Mouse (Mus musculus) spleen, postnatal 10 days (tissue): ENCODE measurements around the gene Apoc2.

Experiments
- DNase-seq, 2 experiments: peaks; one replicate each; pipeline ENCODE4 v3.0.0; 2021 to 2022; ENCODE audit warnings: low spot score in 2 of 2

Apoc2 gene

DNA sequence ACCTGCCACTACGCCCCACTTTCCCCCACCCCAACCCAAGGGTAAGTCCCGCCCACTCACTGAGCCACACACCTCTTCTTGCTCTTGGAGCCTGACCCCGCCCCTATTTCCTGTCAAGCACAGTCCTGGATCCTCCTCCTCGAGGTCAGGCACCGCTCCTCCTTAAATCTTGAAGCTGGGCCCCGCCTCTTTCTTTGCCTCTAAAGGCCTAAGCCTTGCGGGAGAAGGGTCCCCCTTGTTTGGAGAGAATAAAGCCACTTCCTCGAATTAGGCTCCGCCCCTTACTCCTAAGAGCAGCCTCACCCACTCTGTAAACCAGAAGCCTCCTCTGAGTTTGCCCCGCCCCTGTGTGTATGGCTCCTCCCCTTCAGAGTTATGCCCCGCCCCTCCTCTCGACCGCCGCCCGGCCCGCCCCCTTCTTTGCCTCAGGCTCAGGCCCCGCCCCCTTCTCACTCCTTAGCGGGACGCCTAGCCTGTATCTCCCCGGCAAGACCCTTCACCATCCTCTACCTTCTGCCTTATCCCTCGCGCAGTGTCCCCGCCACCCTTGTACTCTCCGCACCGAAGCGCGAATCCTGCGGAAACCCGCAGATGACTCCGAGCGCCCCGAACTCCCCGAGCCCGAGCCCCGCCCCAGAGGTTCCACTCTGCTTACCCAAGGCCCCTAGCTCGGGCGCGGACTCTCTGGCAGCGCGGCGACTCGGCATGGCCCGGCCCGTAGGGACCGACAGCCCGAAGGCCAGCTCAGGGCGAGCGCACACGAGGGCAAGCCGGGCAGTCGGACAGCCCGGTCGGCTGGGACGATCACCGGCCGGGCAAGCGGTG is 49.0 kb downstream of the Apoc2 start:
- DNase-seq, result peak; percentile 92 to 96

DNA sequence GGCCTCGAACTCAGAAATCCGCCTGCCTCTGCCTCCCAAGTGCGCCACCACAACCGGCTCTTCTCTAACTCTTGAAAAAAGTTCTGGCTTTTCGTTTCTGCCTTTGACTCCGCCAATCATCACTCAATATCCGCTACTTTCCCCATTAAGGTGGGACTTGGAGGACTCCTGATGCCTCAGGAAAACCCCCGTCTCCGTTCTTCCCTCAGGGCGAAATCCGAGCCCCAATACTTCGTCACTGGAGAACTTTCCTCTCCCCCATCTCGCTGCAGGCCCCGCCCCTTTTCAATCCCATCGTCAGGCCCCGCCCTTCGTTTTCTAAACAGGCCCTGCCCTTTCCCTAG is 49.6 kb downstream of the Apoc2 start:
- no peak for DNase-seq

DNA sequence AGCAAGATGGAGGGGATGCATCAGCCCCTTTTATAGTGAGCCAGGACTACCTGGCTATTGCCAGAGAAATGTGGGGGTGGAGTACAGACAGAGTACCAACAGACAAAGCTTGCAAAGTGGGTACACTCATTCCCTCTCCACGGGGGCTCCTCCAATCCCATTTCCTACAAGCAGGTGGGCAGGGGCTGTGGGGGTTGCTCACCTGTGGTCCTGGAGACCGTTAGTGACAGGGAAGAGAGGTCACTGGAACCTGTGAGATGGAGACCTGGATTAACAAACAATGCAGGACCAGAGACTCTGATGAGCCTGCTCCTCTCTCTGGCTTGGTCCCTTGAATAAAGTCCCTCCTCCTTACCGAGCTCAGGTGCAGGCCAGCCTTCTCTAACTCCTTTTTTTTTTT is 50.0 kb downstream of the Apoc2 start:
- DNase-seq, result no peak

DNA sequence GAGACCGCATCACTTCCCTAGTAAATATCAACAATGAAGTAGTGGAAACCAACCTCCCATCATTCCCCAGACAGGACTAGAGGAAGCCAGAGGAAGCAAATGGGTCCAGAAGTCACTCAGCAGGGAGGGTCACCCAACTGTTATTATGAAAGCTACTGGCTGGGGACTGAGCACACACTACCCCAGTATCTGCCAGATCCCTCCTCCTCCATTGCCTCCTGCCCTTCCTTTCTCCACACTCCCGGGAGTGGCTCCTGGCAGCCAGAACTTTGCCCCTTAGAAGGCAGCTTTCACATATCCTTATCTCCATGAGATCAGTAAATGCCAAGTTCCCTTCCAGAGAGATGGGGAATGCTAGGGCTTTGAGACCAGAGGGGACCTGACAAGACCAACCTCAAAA is 54.3 kb downstream of the Apoc2 start:
- DNase-seq, result no peak

DNA sequence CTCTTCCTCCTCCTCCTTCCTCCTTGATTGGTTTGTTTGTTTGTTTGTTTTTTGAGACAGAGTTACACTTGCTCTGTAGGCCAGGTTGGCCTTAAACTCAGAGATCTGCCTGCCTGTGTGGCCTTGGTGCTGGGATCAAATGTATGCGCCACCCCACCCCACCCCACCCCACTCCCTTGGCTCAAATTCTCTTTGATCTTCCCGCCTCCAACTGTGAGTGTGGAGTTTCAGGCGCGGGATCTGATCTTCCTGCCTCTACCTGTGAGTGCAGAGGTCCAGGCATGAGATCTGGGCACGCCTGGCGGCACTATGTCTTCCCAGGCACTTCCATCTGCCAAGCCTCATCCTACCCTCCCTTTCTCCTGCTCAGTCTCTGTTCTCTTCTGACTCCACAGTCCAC is 55.5 kb downstream of the Apoc2 start:
- DNase-seq, result no peak
